Mouse (Mus musculus): ENCODE data around the gene Olfr281. TPM values are rescaled to one million over a fixed set of nuclear protein-coding genes. Genes with fewer than 3 reads are reported as not detected.

Olfr281 gene
- polyA plus RNA-seq, 1 experiment = not detected

DNA sequence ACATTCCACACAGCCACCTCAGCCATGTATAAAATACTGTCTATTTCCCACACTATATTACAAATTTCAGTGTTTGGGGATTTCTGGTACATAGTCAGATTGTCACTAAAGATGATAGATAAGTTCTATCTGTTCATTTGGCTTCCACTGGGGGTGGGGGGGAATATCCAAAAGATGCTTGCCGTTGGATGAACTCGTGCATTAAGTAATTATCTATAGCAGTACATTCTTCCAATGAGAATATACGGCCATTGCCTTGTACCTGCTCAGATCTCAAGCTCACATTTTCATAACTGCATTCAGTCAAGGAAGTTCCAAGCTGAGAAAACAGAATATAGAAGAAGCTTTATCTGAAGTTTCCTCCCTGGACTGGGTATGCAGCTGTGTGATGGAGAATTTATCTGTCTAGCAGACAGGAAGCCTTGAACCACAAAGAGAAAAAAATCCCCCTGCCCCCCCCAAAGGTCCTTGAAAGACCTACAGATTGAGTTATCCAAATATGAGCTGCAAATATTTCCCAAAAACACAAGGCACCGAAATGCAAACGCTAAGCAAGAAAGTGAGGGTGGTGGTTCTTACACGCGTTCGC is 34.1 kb downstream of the Olfr281 start:
- 95% methylated on average over 8 of the region's 8 CpGs for WGBS
- no peak overlapping the region for H3K27ac ChIP-seq (ENCODE audit: insufficient read depth, low read length)

GRCm38 (mm10) chr15:98491332-98491731 is 38.9 kb downstream of the Olfr281 start:
- no peaks in the 10 kb centered on the region; the same call in 1 of the 2 replicates for H3K4me1 ChIP-seq (ENCODE audit: control insufficient read depth, insufficient read depth, low read length)
- H3K27me3 ChIP-seq (ENCODE audit: control insufficient read depth, insufficient read depth, low read length) = no peaks in the 10 kb centered on the region; the same call in 1 of the 2 replicates
- TF ChIP-seq POLR2A (IDR thresholded peaks at IDR 0.05; ENCODE audit: borderline replicate concordance, insufficient read depth, low read length) (no peak), CTCF (IDR thresholded peaks at IDR 0.05; ENCODE audit: borderline replicate concordance, insufficient read depth, low read depth, low read length) (no peak)
- no peak overlapping the region for H3K4me3 ChIP-seq (replicated peaks; ENCODE audit: insufficient read depth, low read depth, low read length)
- DNase-seq = no peak
- 62% methylated on average over 2 of the region's 2 CpGs for WGBS
- H3K27ac ChIP-seq (ENCODE audit: insufficient read depth, low read length) = no peak overlapping the region

More for the DNA sequence above, 34.1 kb downstream of the Olfr281 start:
- Histone ChIP-seq H3K4me3 (replicated peaks; ENCODE audit: insufficient read depth, low read depth, low read length) (no peak overlapping the region), H3K4me1 (ENCODE audit: control insufficient read depth, insufficient read depth, low read length) (no peaks in the 10 kb centered on the region), H3K27me3 (ENCODE audit: control insufficient read depth, insufficient read depth, low read length) (no peaks in the 10 kb centered on the region)
- TF ChIP-seq POLR2A (IDR thresholded peaks at IDR 0.05; ENCODE audit: borderline replicate concordance, insufficient read depth, low read length) (no peak), CTCF (IDR thresholded peaks at IDR 0.05; ENCODE audit: borderline replicate concordance, insufficient read depth, low read depth, low read length) (no peak)
- no peak for DNase-seq

DNA sequence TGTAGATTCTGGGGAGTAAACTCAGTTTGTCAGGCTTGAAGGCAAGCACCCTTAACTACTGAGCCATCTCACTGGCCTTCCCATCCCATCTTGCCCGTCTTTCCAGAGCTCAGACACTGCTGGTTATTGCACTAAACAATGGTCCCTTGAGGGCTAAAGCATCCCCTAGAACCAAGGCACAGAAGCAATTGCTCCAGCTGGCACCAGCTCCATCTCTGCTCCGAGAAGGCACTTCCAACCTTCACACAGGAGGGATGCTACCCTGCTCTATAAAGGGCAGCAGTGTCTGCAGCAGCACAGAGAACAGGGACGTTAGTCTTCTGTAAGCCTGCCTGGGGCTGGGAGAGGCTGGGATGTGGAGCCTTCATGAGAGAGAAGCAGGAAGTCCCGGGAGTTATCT is 39.7 kb downstream of the Olfr281 start, which contains the start of gene Olfr279:
Olfr279 (plus strand) TSS at position 301 of the 400 bp plus-strand sequence.
- 37% methylated on average over 4 of the region's 4 CpGs for WGBS

DNA sequence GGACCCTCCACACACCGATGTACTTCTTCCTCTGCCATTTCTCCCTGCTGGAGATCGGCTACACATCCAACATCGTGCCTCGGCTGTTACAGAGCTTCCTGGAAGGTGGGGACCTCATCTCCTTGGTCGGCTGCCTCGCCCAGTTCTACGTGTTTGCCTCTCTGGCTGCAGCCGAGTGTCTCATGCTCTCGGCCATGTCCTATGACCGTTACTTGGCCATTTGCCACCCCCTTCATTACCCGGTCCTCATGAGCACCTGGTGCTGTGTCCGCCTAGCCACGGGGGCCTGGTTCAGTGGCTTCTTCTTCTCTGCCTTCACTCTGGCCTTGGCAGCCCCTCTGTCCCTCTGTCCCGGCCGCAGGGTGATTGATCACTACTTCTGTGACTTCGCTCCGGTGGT is 45.2 kb downstream of the Olfr281 start:
- Histone ChIP-seq H3K4me3 (replicated peaks; ENCODE audit: insufficient read depth, low read depth, low read length) (no peak overlapping the region), H3K4me1 (ENCODE audit: control insufficient read depth, insufficient read depth, low read length) (no peaks in the 10 kb centered on the region), H3K27ac (ENCODE audit: insufficient read depth, low read length) (no peak overlapping the region), H3K27me3 (ENCODE audit: control insufficient read depth, insufficient read depth, low read length) (no peaks in the 10 kb centered on the region)
- no peak for DNase-seq
- TF ChIP-seq CTCF (IDR thresholded peaks at IDR 0.05; ENCODE audit: borderline replicate concordance, insufficient read depth, low read depth, low read length) (no peak), POLR2A (IDR thresholded peaks at IDR 0.05; ENCODE audit: borderline replicate concordance, insufficient read depth, low read length) (no peak)
- WGBS = 51% methylated on average over 17 of the region's 17 CpGs

More for the DNA sequence above, 39.7 kb downstream of the Olfr281 start, which contains the start of gene Olfr279:
- no peak for DNase-seq
- TF ChIP-seq POLR2A (IDR thresholded peaks at IDR 0.05; ENCODE audit: borderline replicate concordance, insufficient read depth, low read length) (no peak), CTCF (IDR thresholded peaks at IDR 0.05; ENCODE audit: borderline replicate concordance, insufficient read depth, low read depth, low read length) (no peak)
- H3K27ac ChIP-seq (ENCODE audit: insufficient read depth, low read length) = no peak within 1 kb of the TSS
- no peaks in the 10 kb centered on the region; the same call in 1 of the 2 replicates for H3K4me1 ChIP-seq (ENCODE audit: control insufficient read depth, insufficient read depth, low read length)
- no peak within 1 kb of the TSS for H3K4me3 ChIP-seq (replicated peaks; ENCODE audit: insufficient read depth, low read depth, low read length)
- H3K27me3 ChIP-seq (ENCODE audit: control insufficient read depth, insufficient read depth, low read length) = no peaks in the 10 kb centered on the region; the same call in 1 of the 2 replicates

DNA sequence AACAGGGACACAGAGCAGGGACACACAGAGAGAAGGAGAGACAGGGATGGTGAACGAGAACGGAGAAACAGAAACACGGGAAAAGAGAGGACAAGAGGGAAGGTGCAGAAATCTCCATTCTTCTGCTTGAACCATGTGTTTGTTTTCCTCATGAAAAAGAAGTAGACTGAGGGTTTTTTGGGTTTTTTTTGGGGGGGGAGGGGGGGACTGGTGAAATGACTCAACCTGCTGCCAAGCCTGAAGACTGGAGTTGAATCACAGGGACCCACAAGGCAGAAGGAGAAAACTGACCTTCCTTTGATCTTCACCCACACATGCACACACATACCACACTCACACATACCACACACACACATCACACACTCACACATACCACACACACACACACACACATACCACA is 50.9 kb downstream of the Olfr281 start:
- no peak for TF ChIP-seq POLR2A (IDR thresholded peaks at IDR 0.05; ENCODE audit: borderline replicate concordance, insufficient read depth, low read length)
- TF ChIP-seq CTCF (IDR thresholded peaks at IDR 0.05; ENCODE audit: borderline replicate concordance, insufficient read depth, low read depth, low read length) = no peak
- Histone ChIP-seq H3K27me3 (ENCODE audit: control insufficient read depth, insufficient read depth, low read length) (no peaks in the 10 kb centered on the region), H3K4me3 (replicated peaks; ENCODE audit: insufficient read depth, low read depth, low read length) (no peak overlapping the region), H3K4me1 (ENCODE audit: control insufficient read depth, insufficient read depth, low read length) (no peaks in the 10 kb centered on the region), H3K27ac (ENCODE audit: insufficient read depth, low read length) (no peak overlapping the region)
- no peak for DNase-seq
- 82% methylated on average over 3 of the region's 3 CpGs for WGBS

DNA sequence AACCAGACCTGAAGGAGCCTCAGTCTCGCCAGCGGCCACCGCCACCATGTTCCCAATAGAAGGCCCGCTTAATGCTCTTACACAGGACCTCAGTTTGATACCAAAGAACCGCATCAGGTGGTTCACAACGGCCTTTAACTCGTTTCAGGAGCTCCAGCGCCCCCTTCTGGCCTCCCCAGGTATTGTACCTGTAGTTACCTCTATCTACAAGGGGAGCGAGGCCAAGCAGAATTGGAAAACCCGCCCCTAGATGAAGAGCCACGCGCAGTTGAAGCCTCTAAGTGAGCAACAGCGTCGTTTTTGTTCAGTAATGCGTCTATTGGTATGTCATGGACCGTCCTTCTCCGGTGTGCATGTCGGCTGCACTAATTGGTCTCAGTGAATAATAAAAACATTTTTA is 52.1 kb downstream of the Olfr281 start:
- Histone ChIP-seq H3K27me3 (ENCODE audit: control insufficient read depth, insufficient read depth, low read length) (no peaks in the 10 kb centered on the region), H3K27ac (ENCODE audit: insufficient read depth, low read length) (no peak overlapping the region), H3K4me1 (ENCODE audit: control insufficient read depth, insufficient read depth, low read length) (no peaks in the 10 kb centered on the region), H3K4me3 (replicated peaks; ENCODE audit: insufficient read depth, low read depth, low read length) (no peak overlapping the region)
- 16% methylated on average over 18 of the region's 18 CpGs for WGBS
- TF ChIP-seq POLR2A (IDR thresholded peaks at IDR 0.05; ENCODE audit: borderline replicate concordance, insufficient read depth, low read length) (no peak), CTCF (IDR thresholded peaks at IDR 0.05; ENCODE audit: borderline replicate concordance, insufficient read depth, low read depth, low read length) (peak; percentile 61; the same call in 1 of the 2 replicates)
- peak in 1 of 2 experiments; percentile 52 for DNase-seq

DNA sequence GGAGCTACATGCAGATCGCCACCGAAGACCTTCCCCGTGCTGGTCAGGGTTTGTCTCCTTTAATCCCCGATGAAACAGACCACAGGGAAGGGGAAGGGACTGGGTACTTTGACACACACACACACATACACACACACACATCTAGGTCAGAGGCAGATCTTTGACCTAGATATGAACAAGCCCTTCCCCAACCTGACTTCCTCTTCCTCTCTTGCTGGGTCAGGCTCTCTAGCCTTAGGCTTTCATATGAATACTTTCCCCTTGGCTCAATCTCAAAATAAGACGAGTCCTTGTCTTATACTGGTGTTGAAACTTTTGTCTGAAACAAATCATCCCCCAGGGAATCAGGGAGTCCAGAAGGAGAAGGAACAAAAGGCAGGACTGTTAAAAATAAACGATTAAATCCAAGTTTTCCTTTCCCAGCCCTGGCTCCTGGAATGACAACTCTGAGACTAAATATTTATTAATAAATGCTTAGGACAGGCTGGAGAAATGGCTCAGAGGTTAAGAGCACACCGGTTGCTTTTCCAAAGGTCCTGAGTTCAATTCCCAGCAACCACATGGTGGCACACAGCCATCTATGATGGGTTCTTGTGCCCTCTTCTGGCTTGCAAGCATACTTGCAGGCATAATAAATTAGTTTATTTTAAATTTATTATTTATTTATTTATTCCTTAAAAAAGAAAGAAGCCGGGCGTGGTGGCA is 54.0 kb downstream of the Olfr281 start:
- DNase-seq = no peak
- no peak overlapping the region for H3K27ac ChIP-seq (ENCODE audit: insufficient read depth, low read length)
- 77% methylated on average over 9 of the region's 9 CpGs for WGBS
- H3K27me3 ChIP-seq (ENCODE audit: control insufficient read depth, insufficient read depth, low read length) = no peaks in the 10 kb centered on the region
- no peak overlapping the region for H3K4me3 ChIP-seq (replicated peaks; ENCODE audit: insufficient read depth, low read depth, low read length)
- peaks cover 3% of the 10 kb centered on the region; the same call in 1 of the 2 replicates for H3K4me1 ChIP-seq (ENCODE audit: control insufficient read depth, insufficient read depth, low read length)
- TF ChIP-seq POLR2A (IDR thresholded peaks at IDR 0.05; ENCODE audit: borderline replicate concordance, insufficient read depth, low read length) (no peak), CTCF (IDR thresholded peaks at IDR 0.05; ENCODE audit: borderline replicate concordance, insufficient read depth, low read depth, low read length) (no peak)

Data from cerebellum, adult 2 months (tissue).